Mouse (Mus musculus): Measurements from ENCODE around the gene 1700018B08Rik.
A peak's percentile ranks its signal among the peaks of the same experiment; 100 is the strongest.

1700018B08Rik gene

GRCm38 (mm10) chr8:121562941-121563351 is 18.8 kb upstream of the 1700018B08Rik start:
- no peak for DNase-seq (ENCODE audit: low spot score in 2 of 2)

GRCm38 (mm10) chr8:121561636-121562345 is 17.7 kb upstream of the 1700018B08Rik start:
- DNase-seq (ENCODE audit: low spot score in 2 of 2) = no peak

- DNase-seq (ENCODE audit: low spot score in 2 of 2) = no peak
Measured at GRCm38 (mm10) chr8:121560432-121561100, 16.4 kb upstream of the 1700018B08Rik start.

GRCm38 (mm10) chr8:121559801-121560200 is 15.7 kb upstream of the 1700018B08Rik start:
- no peak for DNase-seq (ENCODE audit: low spot score in 2 of 2)

GRCm38 (mm10) chr8:121558538-121558937 is 14.4 kb upstream of the 1700018B08Rik start:
- DNase-seq (ENCODE audit: low spot score in 2 of 2) = no peak

- DNase-seq (ENCODE audit: low spot score in 2 of 2) = no peak
Measured at GRCm38 (mm10) chr8:121557746-121558145, 13.6 kb upstream of the 1700018B08Rik start.

GRCm38 (mm10) chr8:121553831-121554475 is 9.8 kb upstream of the 1700018B08Rik start:
- DNase-seq (ENCODE audit: low spot score in 2 of 2) = no peak

GRCm38 (mm10) chr8:121552506-121552905 is 8.4 kb upstream of the 1700018B08Rik start:
- DNase-seq (ENCODE audit: low spot score in 2 of 2) = no peak

- DNase-seq (ENCODE audit: low spot score in 2 of 2) = no peak
Measured at GRCm38 (mm10) chr8:121551065-121551985, 7.2 kb upstream of the 1700018B08Rik start.

GRCm38 (mm10) chr8:121550056-121550455 is 5.9 kb upstream of the 1700018B08Rik start:
- DNase-seq (ENCODE audit: low spot score in 2 of 2) = no peak

GRCm38 (mm10) chr8:121547132-121547531 is 3.0 kb upstream of the 1700018B08Rik start:
- DNase-seq (ENCODE audit: low spot score in 2 of 2) = peak in 1 of 2 experiments; percentile 83

GRCm38 (mm10) chr8:121544936-121545335 is 816 bp upstream of the 1700018B08Rik start:
- no peak for DNase-seq (ENCODE audit: low spot score in 2 of 2)

GRCm38 (mm10) chr8:121542901-121543300 is 1.2 kb downstream of the 1700018B08Rik start:
- no peak for DNase-seq (ENCODE audit: low spot score in 2 of 2)

- DNase-seq (ENCODE audit: low spot score in 2 of 2) = no peak
Measured at GRCm38 (mm10) chr8:121541862-121542261, 2.3 kb downstream of the 1700018B08Rik start.

- DNase-seq (ENCODE audit: low spot score in 2 of 2) = no peak
Measured at GRCm38 (mm10) chr8:121532381-121532780, 11.7 kb downstream of the 1700018B08Rik start.

- DNase-seq (ENCODE audit: low spot score in 2 of 2) = no peak
Measured at GRCm38 (mm10) chr8:121530639-121531038, 13.5 kb downstream of the 1700018B08Rik start.

GRCm38 (mm10) chr8:121528790-121529189 is 15.3 kb downstream of the 1700018B08Rik start:
- DNase-seq (ENCODE audit: low spot score in 2 of 2) = no peak

GRCm38 (mm10) chr8:121527751-121528150 is 16.4 kb downstream of the 1700018B08Rik start:
- DNase-seq (ENCODE audit: low spot score in 2 of 2) = no peak

GRCm38 (mm10) chr8:121526811-121527550 is 17.1 kb downstream of the 1700018B08Rik start:
- no peak for DNase-seq (ENCODE audit: low spot score in 2 of 2)

GRCm38 (mm10) chr8:121525111-121525818 is 18.9 kb downstream of the 1700018B08Rik start:
- no peak for DNase-seq (ENCODE audit: low spot score in 2 of 2)
